Mouse (Mus musculus) hindbrain, embryonic 10.5 days (tissue): Measurements from ENCODE around the gene Fam107a. TPM values are rescaled to one million over a fixed set of nuclear protein-coding genes. Genes with fewer than 3 reads are reported as not detected.

ENCODE experiments used
- DNase-seq: peaks from one replicate; pipeline ENCODE4 v3.0.0-alpha.2; 2017; ENCODE audit warnings: low spot score
- H3K27ac ChIP-seq: fragments of 300-500 bp; sonication (generic); 2 replicates; pipeline ENCODE4 v1.5.1; 2016; ENCODE audit warnings: mild to moderate bottlenecking, moderate library complexity
- H3K27me3 ChIP-seq: fragments of 300-500 bp; sonication (generic); 2 replicates; pipeline ENCODE4 v1.6.1; 2016; ENCODE audit warnings: mild to moderate bottlenecking; ENCODE audit not compliant: poor library complexity, insufficient read depth, severe bottlenecking
- H3K36me3 ChIP-seq: fragments of 300-500 bp; sonication (generic); 2 replicates; pipeline ENCODE4 v1.6.1; 2016; ENCODE audit warnings: mild to moderate bottlenecking, moderate library complexity
- H3K4me1 ChIP-seq: fragments of 300-500 bp; sonication (generic); replicated peaks from 2 replicates; pipeline ENCODE4 v1.6.1; 2016; ENCODE audit warnings: mild to moderate bottlenecking
- H3K4me3 ChIP-seq: fragments of 300-500 bp; sonication (generic); 2 replicates; pipeline ENCODE4 v1.5.1; 2016; ENCODE audit warnings: mild to moderate bottlenecking, moderate library complexity
- H3K9me3 ChIP-seq: fragments of 300-500 bp; sonication (generic); 2 replicates; pipeline ENCODE4 v1.6.1; 2016; ENCODE audit warnings: mild to moderate bottlenecking, moderate library complexity
- WGBS: fragments of 180-500 bp; shearing (Covaris S2); methylation state at CpG from one replicate; pipeline ENCODE4 v1.1.7; 2016; 5-methylcytosine and 5-hydroxymethylcytosine counted together
- polyA plus RNA-seq: library from polyadenylated mRNA; unstranded; fragments of >200 nt; fragmentation: Nextera tagmentation; extraction: Ambion mirVana; gene quantifications from 2 replicates; pipeline ENCODE4 v1.2.1, GENCODE M21; 2016

Gene Fam107a
- 0.24 and 0.78 TPM in 2 replicates for polyA plus RNA-seq

GRCm38 (mm10) chr14:8317194-8318097 lies at the start of gene Fam107a:
TSS of gene Fam107a (minus strand) at chr14:8318023.
- Histone ChIP-seq H3K27ac (peak within 1 kb of the TSS; percentile 62; the same call in 1 of the 2 replicates), H3K36me3 (no peaks in the 10 kb centered on the region), H3K9me3 (no peaks in the 10 kb centered on the region), H3K4me3 (peak within 1 kb of the TSS; percentile 38), H3K4me1 (peaks cover 29% of the 10 kb centered on the region), H3K27me3 (peaks cover 90% of the 10 kb centered on the region)
- WGBS, result 11% methylated on average over 41 of the region's 41 CpGs
- no peak for DNase-seq

GRCm38 (mm10) chr14:8367121-8367520 lies 49.3 kb upstream of the Fam107a start:
- peaks cover 42% of the 10 kb centered on the region for H3K4me1 ChIP-seq
- H3K36me3 ChIP-seq, result no peaks in the 10 kb centered on the region
- H3K27me3 ChIP-seq, result no peaks in the 10 kb centered on the region
- WGBS, result 0% methylated on average over 1 of the region's 1 CpGs
- peak overlapping the region; percentile 78 for H3K27ac ChIP-seq
- no peak overlapping the region for H3K4me3 ChIP-seq
- DNase-seq, result no peak
- no peaks in the 10 kb centered on the region for H3K9me3 ChIP-seq

GRCm38 (mm10) chr14:8365833-8366232 lies 48.0 kb upstream of the Fam107a start:
- H3K36me3 ChIP-seq, result no peaks in the 10 kb centered on the region
- DNase-seq, result no peak
- 74% methylated on average over 6 of the region's 6 CpGs for WGBS
- no peak overlapping the region for H3K4me3 ChIP-seq
- peaks cover 46% of the 10 kb centered on the region for H3K4me1 ChIP-seq
- H3K27ac ChIP-seq, result peak overlapping the region; percentile 12; the same call in 1 of the 2 replicates
- no peaks in the 10 kb centered on the region for H3K27me3 ChIP-seq
- H3K9me3 ChIP-seq, result no peaks in the 10 kb centered on the region

GRCm38 (mm10) chr14:8356836-8357235 lies 39.0 kb upstream of the Fam107a start:
- Histone ChIP-seq H3K27me3 (no peaks in the 10 kb centered on the region), H3K4me3 (no peak overlapping the region), H3K36me3 (no peaks in the 10 kb centered on the region), H3K4me1 (0 out of 2 replicates have a peak, but pooled peaks cover 4% of the 10 kb centered on the region), H3K27ac (0 out of 2 replicates have a peak overlapping the region, but pooled peaks have one; percentile 3), H3K9me3 (no peaks in the 10 kb centered on the region)
- WGBS, result 84% methylated on average over 9 of the region's 9 CpGs
- no peak for DNase-seq

GRCm38 (mm10) chr14:8355999-8356501 lies 38.2 kb upstream of the Fam107a start:
- Histone ChIP-seq H3K9me3 (no peaks in the 10 kb centered on the region), H3K4me3 (no peak overlapping the region), H3K27ac (no peak overlapping the region), H3K27me3 (no peaks in the 10 kb centered on the region), H3K36me3 (no peaks in the 10 kb centered on the region), H3K4me1 (0 out of 2 replicates have a peak, but pooled peaks cover 2% of the 10 kb centered on the region)
- WGBS, result 44% methylated on average over 6 of the region's 6 CpGs
- DNase-seq, result peak; percentile 82

- Histone ChIP-seq H3K4me1 (no peaks in the 10 kb centered on the region), H3K4me3 (no peak overlapping the region), H3K27me3 (0 out of 2 replicates have a peak, but pooled peaks cover 5% of the 10 kb centered on the region), H3K9me3 (no peaks in the 10 kb centered on the region), H3K27ac (no peak overlapping the region), H3K36me3 (no peaks in the 10 kb centered on the region)
- DNase-seq, result no peak
- 79% methylated on average over 9 of the region's 9 CpGs for WGBS
These were observed 31.1 kb upstream of the Fam107a start for GRCm38 (mm10) chr14:8348927-8349326.

- DNase-seq, result peak; percentile 88
- Histone ChIP-seq H3K27me3 (peaks cover 5% of the 10 kb centered on the region; the same call in 1 of the 2 replicates), H3K9me3 (no peaks in the 10 kb centered on the region), H3K4me1 (no peaks in the 10 kb centered on the region), H3K4me3 (no peak overlapping the region), H3K36me3 (no peaks in the 10 kb centered on the region), H3K27ac (no peak overlapping the region)
- 21% methylated on average over 7 of the region's 7 CpGs for WGBS
These were observed 28.6 kb upstream of the Fam107a start for GRCm38 (mm10) chr14:8346255-8346997.

- no peaks in the 10 kb centered on the region for H3K36me3 ChIP-seq
- no peak for DNase-seq
- peaks cover 5% of the 10 kb centered on the region; the same call in 1 of the 2 replicates for H3K27me3 ChIP-seq
- no peaks in the 10 kb centered on the region for H3K4me1 ChIP-seq
- no peak overlapping the region for H3K27ac ChIP-seq
- no peak overlapping the region for H3K4me3 ChIP-seq
- WGBS, result 72% methylated on average over 4 of the region's 4 CpGs
- no peaks in the 10 kb centered on the region for H3K9me3 ChIP-seq
These were observed 27.7 kb upstream of the Fam107a start for GRCm38 (mm10) chr14:8345566-8345965.

- Histone ChIP-seq H3K4me1 (no peaks in the 10 kb centered on the region), H3K4me3 (no peak overlapping the region), H3K27me3 (peaks cover 5% of the 10 kb centered on the region; the same call in 1 of the 2 replicates), H3K36me3 (no peaks in the 10 kb centered on the region), H3K9me3 (no peaks in the 10 kb centered on the region), H3K27ac (no peak overlapping the region)
- WGBS, result 85% methylated on average over 5 of the region's 5 CpGs
- no peak for DNase-seq
These were observed 24.8 kb upstream of the Fam107a start for GRCm38 (mm10) chr14:8342509-8343106.

GRCm38 (mm10) chr14:8340226-8340625 lies 22.4 kb upstream of the Fam107a start:
- H3K36me3 ChIP-seq, result no peaks in the 10 kb centered on the region
- no peak for DNase-seq
- H3K4me3 ChIP-seq, result no peak overlapping the region
- no peaks in the 10 kb centered on the region for H3K9me3 ChIP-seq
- H3K27me3 ChIP-seq, result no peaks in the 10 kb centered on the region; the same call in 1 of the 2 replicates
- H3K27ac ChIP-seq, result no peak overlapping the region
- peaks cover 4% of the 10 kb centered on the region; the same call in 1 of the 2 replicates for H3K4me1 ChIP-seq
- 88% methylated on average over 4 of the region's 4 CpGs for WGBS

- WGBS, result 51% methylated on average over 10 of the region's 10 CpGs
- Histone ChIP-seq H3K4me1 (peaks cover 14% of the 10 kb centered on the region), H3K27me3 (no peaks in the 10 kb centered on the region), H3K36me3 (no peaks in the 10 kb centered on the region), H3K27ac (peak overlapping the region; percentile 59), H3K9me3 (no peaks in the 10 kb centered on the region), H3K4me3 (no peak overlapping the region)
- DNase-seq, result peak; percentile 52
These were observed 18.1 kb upstream of the Fam107a start for GRCm38 (mm10) chr14:8335947-8336346.

- no peaks in the 10 kb centered on the region for H3K36me3 ChIP-seq
- no peak for DNase-seq
- no peak overlapping the region for H3K27ac ChIP-seq
- peaks cover 20% of the 10 kb centered on the region for H3K4me1 ChIP-seq
- H3K4me3 ChIP-seq, result no peak overlapping the region
- 82% methylated on average over 3 of the region's 3 CpGs for WGBS
- no peaks in the 10 kb centered on the region for H3K9me3 ChIP-seq
- no peaks in the 10 kb centered on the region for H3K27me3 ChIP-seq
These were observed 16.7 kb upstream of the Fam107a start for GRCm38 (mm10) chr14:8334511-8334910.
